Mouse (Mus musculus): ENCODE results near the gene Coro2b. TPM values are rescaled to one million over a fixed set of nuclear protein-coding genes. Genes with fewer than 3 reads are reported as not detected.

Coro2b gene
- polyA plus RNA-seq, 1 experiment from 2014 or later: 33.4 TPM

DNA sequence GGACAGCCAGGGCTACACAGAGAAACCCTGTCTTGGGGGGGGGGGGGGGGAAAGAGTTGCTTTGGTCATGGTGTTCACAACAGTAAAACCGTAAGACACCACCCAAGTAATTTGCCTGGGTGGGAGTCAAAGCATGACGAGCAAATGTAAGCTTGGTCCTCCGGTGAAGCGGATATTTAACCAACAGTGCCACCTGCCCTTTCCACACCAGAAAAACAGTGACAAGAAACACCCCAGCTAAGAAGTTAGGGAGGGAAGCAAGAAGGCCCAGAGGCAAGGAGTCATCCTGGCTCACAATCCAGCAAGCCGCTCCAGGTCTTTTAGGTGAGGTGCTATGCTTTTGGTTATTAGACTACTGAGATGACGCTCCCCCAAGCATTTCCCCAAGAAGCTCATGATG, 19.9 kb upstream of the Coro2b start:
- Histone ChIP-seq H3K4me3 (ENCODE audit: low read depth, low read length) (no peak overlapping the region), H3K4me1 (ENCODE audit: control insufficient read depth, insufficient read depth, low read length) (peaks cover 16% of the 10 kb centered on the region), H3K4me2 (ENCODE audit: low read length) (no peak overlapping the region), H3K9me3 (replicated peaks; ENCODE audit: control insufficient read depth, low read length, poor library complexity, severe bottlenecking) (no peaks in the 10 kb centered on the region), H3K27me3 (ENCODE audit: control insufficient read depth, insufficient read depth, low read depth, low read length) (no peaks in the 10 kb centered on the region), H3K36me3 (ENCODE audit: control insufficient read depth, insufficient read depth, low read length) (no peaks in the 10 kb centered on the region), H3K27ac (ENCODE audit: low read length) (no peak overlapping the region), H3K9ac (ENCODE audit: low read depth, low read length) (no peak overlapping the region)
- 95% methylated on average over 6 of the region's 6 CpGs for WGBS
- ATAC-seq: no peak

GRCm38 (mm10) chr9:62555258-62555856, 18.5 kb upstream of the Coro2b start:
- 68% methylated on average over 5 of the region's 5 CpGs for WGBS
- Histone ChIP-seq H3K4me3 (ENCODE audit: low read depth, low read length) (no peak overlapping the region), H3K4me2 (ENCODE audit: low read length) (no peak overlapping the region), H3K9me3 (replicated peaks; ENCODE audit: control insufficient read depth, low read length, poor library complexity, severe bottlenecking) (no peaks in the 10 kb centered on the region), H3K27me3 (ENCODE audit: control insufficient read depth, insufficient read depth, low read depth, low read length) (no peaks in the 10 kb centered on the region), H3K4me1 (ENCODE audit: control insufficient read depth, insufficient read depth, low read length) (peaks cover 16% of the 10 kb centered on the region), H3K27ac (ENCODE audit: low read length) (peak overlapping the region; percentile 12), H3K9ac (ENCODE audit: low read depth, low read length) (no peak overlapping the region), H3K36me3 (ENCODE audit: control insufficient read depth, insufficient read depth, low read length) (no peaks in the 10 kb centered on the region)
- ATAC-seq: no peak

DNA sequence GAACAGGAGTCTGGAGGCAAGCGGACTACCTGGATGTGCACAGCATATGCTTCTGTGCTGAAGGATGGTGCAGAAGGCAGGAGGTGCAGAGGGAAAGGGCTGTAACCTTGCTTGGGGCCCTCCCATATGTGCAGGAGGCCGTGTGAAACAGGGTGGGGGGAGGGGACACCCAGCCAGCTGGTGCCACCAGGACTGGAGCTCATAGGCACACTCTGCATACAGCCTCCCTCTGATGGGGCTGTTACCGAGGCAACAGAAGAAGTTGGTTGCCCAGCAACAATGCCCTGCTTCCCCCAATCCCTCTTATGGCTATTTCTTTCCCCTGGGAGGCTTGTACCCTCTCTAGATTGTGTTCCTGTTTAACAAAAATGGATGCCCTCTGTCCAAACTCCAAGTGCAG, 17.8 kb upstream of the Coro2b start:
- H3K9me3 ChIP-seq (replicated peaks; ENCODE audit: control insufficient read depth, low read length, poor library complexity, severe bottlenecking): no peaks in the 10 kb centered on the region
- WGBS: 24% methylated on average over 3 of the region's 3 CpGs
- H3K27me3 ChIP-seq (ENCODE audit: control insufficient read depth, insufficient read depth, low read depth, low read length): no peaks in the 10 kb centered on the region
- peak overlapping the region; percentile 12 for H3K27ac ChIP-seq (ENCODE audit: low read length)
- peak; percentile 77 for ATAC-seq
- no peak overlapping the region for H3K4me3 ChIP-seq (ENCODE audit: low read depth, low read length)
- no peaks in the 10 kb centered on the region for H3K36me3 ChIP-seq (ENCODE audit: control insufficient read depth, insufficient read depth, low read length)
- peaks cover 16% of the 10 kb centered on the region for H3K4me1 ChIP-seq (ENCODE audit: control insufficient read depth, insufficient read depth, low read length)
- H3K4me2 ChIP-seq (ENCODE audit: low read length): no peak overlapping the region
- no peak overlapping the region for H3K9ac ChIP-seq (ENCODE audit: low read depth, low read length)

- no peak overlapping the region for H3K4me3 ChIP-seq (ENCODE audit: low read depth, low read length)
- ATAC-seq: no peak
- peaks cover 16% of the 10 kb centered on the region for H3K4me1 ChIP-seq (ENCODE audit: control insufficient read depth, insufficient read depth, low read length)
- no peaks in the 10 kb centered on the region for H3K27me3 ChIP-seq (ENCODE audit: control insufficient read depth, insufficient read depth, low read depth, low read length)
- no peaks in the 10 kb centered on the region for H3K36me3 ChIP-seq (ENCODE audit: control insufficient read depth, insufficient read depth, low read length)
- H3K4me2 ChIP-seq (ENCODE audit: low read length): no peak overlapping the region
- 39% methylated on average over 7 of the region's 7 CpGs for WGBS
- no peaks in the 10 kb centered on the region for H3K9me3 ChIP-seq (replicated peaks; ENCODE audit: control insufficient read depth, low read length, poor library complexity, severe bottlenecking)
- no peak overlapping the region for H3K27ac ChIP-seq (ENCODE audit: low read length)
- no peak overlapping the region for H3K9ac ChIP-seq (ENCODE audit: low read depth, low read length)
These were observed 16.6 kb upstream of the Coro2b start for GRCm38 (mm10) chr9:62553366-62553940.

- peaks cover 16% of the 10 kb centered on the region for H3K4me1 ChIP-seq (ENCODE audit: control insufficient read depth, insufficient read depth, low read length)
- no peak overlapping the region for H3K4me3 ChIP-seq (ENCODE audit: low read depth, low read length)
- no peaks in the 10 kb centered on the region for H3K27me3 ChIP-seq (ENCODE audit: control insufficient read depth, insufficient read depth, low read depth, low read length)
- 84% methylated on average over 3 of the region's 3 CpGs for WGBS
- no peak overlapping the region for H3K4me2 ChIP-seq (ENCODE audit: low read length)
- ATAC-seq: no peak
- no peaks in the 10 kb centered on the region for H3K36me3 ChIP-seq (ENCODE audit: control insufficient read depth, insufficient read depth, low read length)
- no peak overlapping the region for H3K27ac ChIP-seq (ENCODE audit: low read length)
- no peak overlapping the region for H3K9ac ChIP-seq (ENCODE audit: low read depth, low read length)
- no peaks in the 10 kb centered on the region for H3K9me3 ChIP-seq (replicated peaks; ENCODE audit: control insufficient read depth, low read length, poor library complexity, severe bottlenecking)
These were observed 14.7 kb upstream of the Coro2b start for GRCm38 (mm10) chr9:62551531-62551930.

DNA sequence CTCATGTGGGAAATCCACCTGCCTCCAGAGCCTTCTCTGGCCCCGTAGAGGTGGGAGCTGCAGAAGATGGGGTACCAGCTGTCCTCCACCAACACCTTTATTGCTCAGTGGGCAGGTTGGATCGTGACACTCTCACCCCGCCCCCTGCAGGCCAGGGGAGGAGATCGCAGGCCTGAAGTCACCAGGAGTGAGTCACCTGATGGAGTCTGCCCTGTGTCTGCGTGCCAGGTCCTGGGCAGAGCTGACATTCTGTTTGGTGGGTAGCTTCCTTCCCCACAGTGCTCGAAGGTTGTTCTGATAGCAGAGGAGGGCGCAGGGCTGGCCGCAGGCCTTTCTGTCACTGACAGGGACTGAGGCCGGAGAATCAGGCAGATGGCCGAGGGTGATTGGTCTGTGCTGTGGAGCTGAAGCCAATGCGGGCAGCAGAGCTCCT, 13.8 kb upstream of the Coro2b start:
- no peaks in the 10 kb centered on the region for H3K27me3 ChIP-seq (ENCODE audit: control insufficient read depth, insufficient read depth, low read depth, low read length)
- H3K9ac ChIP-seq (ENCODE audit: low read depth, low read length): no peak overlapping the region
- ATAC-seq: no peak
- no peaks in the 10 kb centered on the region for H3K36me3 ChIP-seq (ENCODE audit: control insufficient read depth, insufficient read depth, low read length)
- H3K4me2 ChIP-seq (ENCODE audit: low read length): no peak overlapping the region
- peaks cover 16% of the 10 kb centered on the region for H3K4me1 ChIP-seq (ENCODE audit: control insufficient read depth, insufficient read depth, low read length)
- H3K9me3 ChIP-seq (replicated peaks; ENCODE audit: control insufficient read depth, low read length, poor library complexity, severe bottlenecking): no peaks in the 10 kb centered on the region
- no peak overlapping the region for H3K4me3 ChIP-seq (ENCODE audit: low read depth, low read length)
- WGBS: 45% methylated on average over 11 of the region's 11 CpGs
- no peak overlapping the region for H3K27ac ChIP-seq (ENCODE audit: low read length)

DNA sequence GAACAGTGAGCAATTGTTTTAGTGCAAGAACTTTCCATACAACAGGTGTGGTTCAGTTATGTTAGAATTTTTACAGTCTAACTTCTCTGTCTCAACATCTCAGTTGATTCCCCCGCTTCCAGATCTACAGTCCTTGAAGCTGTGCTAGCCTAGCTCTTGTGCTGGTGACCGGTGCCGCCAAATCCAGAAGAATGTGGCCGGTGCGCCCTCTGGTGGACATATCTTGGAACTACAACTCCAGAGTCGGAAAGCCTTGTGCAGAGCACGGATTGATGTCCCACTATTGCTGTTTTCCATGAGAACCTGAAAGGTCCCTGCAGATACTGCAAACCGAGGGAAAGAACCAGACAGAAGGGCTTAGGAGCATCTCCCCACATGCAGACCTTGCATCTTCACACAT, 13.0 kb upstream of the Coro2b start:
- Histone ChIP-seq H3K9ac (ENCODE audit: low read depth, low read length) (no peak overlapping the region), H3K4me2 (ENCODE audit: low read length) (no peak overlapping the region), H3K27me3 (ENCODE audit: control insufficient read depth, insufficient read depth, low read depth, low read length) (no peaks in the 10 kb centered on the region), H3K27ac (ENCODE audit: low read length) (no peak overlapping the region), H3K9me3 (replicated peaks; ENCODE audit: control insufficient read depth, low read length, poor library complexity, severe bottlenecking) (no peaks in the 10 kb centered on the region), H3K36me3 (ENCODE audit: control insufficient read depth, insufficient read depth, low read length) (no peaks in the 10 kb centered on the region), H3K4me3 (ENCODE audit: low read depth, low read length) (no peak overlapping the region), H3K4me1 (ENCODE audit: control insufficient read depth, insufficient read depth, low read length) (peaks cover 11% of the 10 kb centered on the region)
- 4% methylated on average over 8 of the region's 8 CpGs for WGBS
- ATAC-seq: peak; percentile 43; the same call in 1 of the 2 replicates

GRCm38 (mm10) chr9:62547476-62547875, 10.6 kb upstream of the Coro2b start:
- Histone ChIP-seq H3K9ac (ENCODE audit: low read depth, low read length) (no peak overlapping the region), H3K4me3 (ENCODE audit: low read depth, low read length) (no peak overlapping the region), H3K9me3 (replicated peaks; ENCODE audit: control insufficient read depth, low read length, poor library complexity, severe bottlenecking) (no peaks in the 10 kb centered on the region), H3K4me2 (ENCODE audit: low read length) (no peak overlapping the region), H3K36me3 (ENCODE audit: control insufficient read depth, insufficient read depth, low read length) (no peaks in the 10 kb centered on the region), H3K27me3 (ENCODE audit: control insufficient read depth, insufficient read depth, low read depth, low read length) (no peaks in the 10 kb centered on the region), H3K27ac (ENCODE audit: low read length) (no peak overlapping the region), H3K4me1 (ENCODE audit: control insufficient read depth, insufficient read depth, low read length) (peaks cover 6% of the 10 kb centered on the region; the same call in 1 of the 2 replicates)
- ATAC-seq: no peak
- WGBS: 65% methylated on average over 3 of the region's 3 CpGs

- Histone ChIP-seq H3K4me3 (ENCODE audit: low read depth, low read length) (no peak overlapping the region), H3K9me3 (replicated peaks; ENCODE audit: control insufficient read depth, low read length, poor library complexity, severe bottlenecking) (no peaks in the 10 kb centered on the region), H3K4me2 (ENCODE audit: low read length) (no peak overlapping the region), H3K36me3 (ENCODE audit: control insufficient read depth, insufficient read depth, low read length) (no peaks in the 10 kb centered on the region), H3K4me1 (ENCODE audit: control insufficient read depth, insufficient read depth, low read length) (peaks cover 9% of the 10 kb centered on the region), H3K9ac (ENCODE audit: low read depth, low read length) (no peak overlapping the region), H3K27ac (ENCODE audit: low read length) (no peak overlapping the region), H3K27me3 (ENCODE audit: control insufficient read depth, insufficient read depth, low read depth, low read length) (no peaks in the 10 kb centered on the region)
- 46% methylated on average over 10 of the region's 10 CpGs for WGBS
- ATAC-seq: no peak
These were observed 8.0 kb upstream of the Coro2b start for GRCm38 (mm10) chr9:62544856-62545255.

All from midbrain, embryonic 16.5 days (tissue).